Mouse (Mus musculus) thymus, postnatal 0 days (tissue): Measurements from ENCODE around the gene Tomm40. TPM values are rescaled to one million over a fixed set of nuclear protein-coding genes. Genes with fewer than 3 reads are reported as not detected.

ENCODE experiments used
- DNase-seq: peaks from one replicate; pipeline ENCODE4 v3.0.0-alpha.2; 2015; ENCODE audit warnings: low spot score
- polyA plus RNA-seq: library from polyadenylated mRNA; unstranded; fragments of >200 nt; fragmentation: Nextera tagmentation; extraction: Ambion mirVana; gene quantifications from 2 replicates; pipeline ENCODE4 v1.2.1, GENCODE M21; 2015

Tomm40 gene
- 132 and 140 TPM in 2 replicates for polyA plus RNA-seq

DNA sequence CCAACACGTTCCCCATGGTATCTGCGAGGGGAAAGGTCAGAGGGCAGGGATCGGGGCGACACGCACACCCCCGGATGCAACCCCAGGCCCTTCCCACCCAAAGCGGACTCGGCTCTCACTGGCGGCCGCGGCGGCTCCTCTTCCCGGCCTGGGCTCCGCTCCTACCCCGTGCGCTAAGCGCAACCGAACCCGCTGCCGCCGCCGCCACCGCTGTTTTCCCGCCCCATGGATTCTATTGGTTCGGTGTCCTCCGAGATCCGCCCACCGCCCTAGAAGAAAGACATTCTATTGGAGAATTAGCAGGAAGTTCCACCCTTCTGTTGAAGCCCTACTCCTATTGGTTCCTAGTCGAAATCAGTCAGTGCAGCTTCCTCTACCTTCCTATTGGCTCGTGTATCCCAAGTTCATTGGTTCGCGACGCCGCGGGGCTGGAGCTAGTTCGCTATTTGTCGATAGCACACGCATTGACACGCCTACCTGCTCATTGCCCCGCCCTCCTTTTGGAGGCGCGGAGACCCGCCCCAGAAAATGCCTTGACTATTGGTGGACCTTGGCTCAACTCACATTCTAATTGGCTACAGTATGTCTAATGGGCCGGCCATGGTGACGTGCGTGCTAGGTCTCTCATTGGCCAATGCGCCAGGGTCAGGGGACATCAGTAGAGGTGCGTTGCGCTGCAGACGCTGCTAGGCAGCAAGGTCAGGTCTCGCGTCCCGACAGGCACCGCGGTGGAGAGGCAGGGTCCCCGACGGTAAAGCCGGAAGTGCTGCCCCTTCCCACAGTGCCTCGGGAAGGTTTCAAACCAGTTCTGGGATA, at the start of gene Tomm40:
Gene Tomm40 (minus strand): TSS at position 200 of the 816 bp plus-strand sequence.
- peak; percentile 100 for DNase-seq

DNA sequence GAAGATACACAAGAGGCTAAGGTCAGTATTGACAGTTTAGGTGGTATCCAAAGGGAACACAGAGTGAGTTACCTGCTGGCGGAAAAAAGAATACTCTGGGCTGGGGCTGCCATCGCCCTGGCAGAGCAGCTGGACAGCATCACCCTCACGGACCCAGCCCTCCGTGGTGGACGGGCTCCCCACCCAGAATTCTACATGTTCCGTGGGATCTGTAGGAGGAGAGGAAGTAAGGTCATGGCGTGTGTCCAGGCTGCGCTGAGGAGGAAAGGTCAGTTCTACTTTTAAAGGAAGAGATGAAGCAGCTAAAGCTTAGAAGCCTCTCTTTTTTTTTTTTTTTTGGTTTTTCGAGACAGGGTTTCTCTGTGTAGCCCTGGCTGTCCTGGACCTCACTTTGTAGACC, 49.3 kb upstream of the Tomm40 start:
- no peak for DNase-seq

- no peak for DNase-seq
These were observed 48.7 kb upstream of the Tomm40 start for GRCm38 (mm10) chr7:19763829-19764477.

- DNase-seq: no peak
These were observed 47.0 kb upstream of the Tomm40 start for GRCm38 (mm10) chr7:19762283-19762682.

- no peak for DNase-seq
These were observed 44.8 kb upstream of the Tomm40 start for GRCm38 (mm10) chr7:19760021-19760420.

DNA sequence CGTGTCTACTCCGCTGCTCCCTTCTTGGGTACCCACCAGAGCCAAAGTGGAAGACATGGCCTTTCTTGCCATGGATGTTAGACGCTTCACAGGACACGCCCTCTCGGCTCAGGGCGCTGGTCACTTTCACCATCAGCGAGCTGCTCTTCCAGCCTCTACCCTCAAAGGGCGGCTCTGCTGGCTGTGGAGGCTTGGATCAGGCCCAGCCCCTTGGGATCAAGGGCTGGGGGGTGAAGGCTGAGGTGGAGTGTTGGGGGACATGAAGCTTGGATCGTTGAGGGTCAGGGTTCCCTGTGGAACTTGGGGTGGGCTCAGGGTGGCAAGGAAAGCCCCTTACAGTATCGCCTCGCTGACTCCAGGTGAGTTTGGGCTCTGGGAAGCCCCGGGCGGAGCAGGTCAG, 43.4 kb upstream of the Tomm40 start:
- DNase-seq: no peak

DNA sequence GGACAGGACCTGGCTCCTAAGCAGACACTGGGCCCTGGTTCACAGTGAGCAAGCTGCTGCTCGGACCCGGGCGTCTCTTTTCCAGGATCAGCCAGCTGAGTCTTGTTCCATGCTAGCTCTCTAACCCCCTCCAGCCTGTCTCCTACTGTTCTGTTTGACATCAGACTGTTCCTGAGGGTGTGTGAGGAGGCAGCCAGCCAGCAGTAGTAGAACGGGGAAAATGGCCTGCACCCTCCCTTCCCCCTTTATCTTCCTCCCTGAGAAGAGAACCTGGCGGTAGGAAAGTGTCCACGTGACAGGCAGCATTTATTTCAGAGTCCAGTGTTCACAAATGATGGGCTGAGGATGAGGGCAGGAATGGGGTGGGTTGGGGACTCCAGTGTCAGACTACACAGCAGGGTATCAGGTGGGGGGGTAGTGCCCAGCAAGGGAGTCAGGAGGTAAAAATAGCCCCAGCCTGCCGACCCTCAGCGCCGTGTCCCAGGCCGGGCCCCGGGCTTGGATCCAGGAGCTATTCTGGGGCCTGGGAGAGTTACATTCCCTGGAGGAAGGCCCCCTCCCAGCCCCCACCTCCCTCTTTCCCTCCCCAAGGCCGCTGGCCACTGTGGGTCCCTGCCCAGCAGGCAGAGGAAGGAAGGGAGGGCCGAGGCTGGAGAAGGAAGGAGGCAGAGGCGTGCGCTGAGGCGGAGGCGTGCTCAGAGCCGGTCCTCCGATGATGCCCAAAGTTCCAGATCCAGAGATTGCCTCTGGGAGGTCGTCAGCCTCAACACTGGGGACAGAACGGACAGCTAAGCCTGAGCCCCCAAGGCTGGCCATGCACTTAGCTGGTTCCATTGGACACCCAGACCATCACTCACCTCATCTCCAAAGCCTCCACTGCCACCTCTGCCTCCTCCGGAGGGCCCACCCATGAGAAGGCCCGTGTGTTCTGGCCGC, 40.9 kb upstream of the Tomm40 start:
- no peak for DNase-seq

- no peak for DNase-seq
These were observed 39.8 kb upstream of the Tomm40 start for GRCm38 (mm10) chr7:19755008-19755407.

- DNase-seq: no peak
These were observed 38.8 kb upstream of the Tomm40 start for GRCm38 (mm10) chr7:19754065-19754464.

GRCm38 (mm10) chr7:19753587-19753986, 38.3 kb upstream of the Tomm40 start:
- DNase-seq: no peak

DNA sequence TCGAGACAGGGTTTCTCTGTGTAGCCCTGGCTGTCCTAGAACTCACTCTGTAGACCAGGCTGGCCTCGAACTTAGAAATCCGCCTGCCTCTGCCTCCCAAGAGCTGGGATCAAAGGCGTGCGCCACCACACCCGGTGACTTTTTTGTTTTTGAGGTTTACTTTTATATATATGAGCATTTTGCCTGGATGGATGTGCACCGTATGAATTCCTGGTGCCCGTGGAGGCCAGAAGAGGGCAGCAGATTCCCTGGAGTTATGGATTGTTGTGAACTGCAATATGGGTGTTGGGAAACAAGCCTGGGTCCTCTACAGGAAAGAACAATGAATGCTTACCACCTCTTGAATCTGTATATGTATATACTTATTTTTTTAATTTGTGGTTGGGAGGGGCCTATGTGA, 37.4 kb upstream of the Tomm40 start:
- DNase-seq: no peak

DNA sequence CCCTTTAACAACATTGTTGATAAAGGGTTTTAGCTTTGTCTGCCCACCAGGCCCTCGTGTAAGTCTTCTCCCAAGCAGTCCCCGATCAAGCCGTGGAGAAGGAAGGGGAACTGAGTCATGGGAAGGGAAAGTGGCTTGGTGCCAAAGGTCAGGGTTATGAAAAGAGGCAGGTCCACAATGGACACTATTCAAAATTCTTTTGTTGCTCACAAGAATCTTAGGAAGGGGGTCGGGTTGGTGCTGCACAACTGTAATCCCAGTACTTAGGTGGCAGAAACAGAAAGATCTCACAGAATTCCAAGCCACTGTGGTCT, 35.8 kb upstream of the Tomm40 start:
- DNase-seq: no peak

- DNase-seq: peak; percentile 39
These were observed 35.2 kb upstream of the Tomm40 start, which contains the start of gene Nectin2 for GRCm38 (mm10) chr7:19750217-19751069. Gene Nectin2, minus strand, starts transcription at chr7:19750483.

- DNase-seq: peak; percentile 65
These were observed 34.4 kb upstream of the Tomm40 start for GRCm38 (mm10) chr7:19749389-19750216.

- peak; percentile 8 for DNase-seq
These were observed 33.3 kb upstream of the Tomm40 start for GRCm38 (mm10) chr7:19748219-19749195.

DNA sequence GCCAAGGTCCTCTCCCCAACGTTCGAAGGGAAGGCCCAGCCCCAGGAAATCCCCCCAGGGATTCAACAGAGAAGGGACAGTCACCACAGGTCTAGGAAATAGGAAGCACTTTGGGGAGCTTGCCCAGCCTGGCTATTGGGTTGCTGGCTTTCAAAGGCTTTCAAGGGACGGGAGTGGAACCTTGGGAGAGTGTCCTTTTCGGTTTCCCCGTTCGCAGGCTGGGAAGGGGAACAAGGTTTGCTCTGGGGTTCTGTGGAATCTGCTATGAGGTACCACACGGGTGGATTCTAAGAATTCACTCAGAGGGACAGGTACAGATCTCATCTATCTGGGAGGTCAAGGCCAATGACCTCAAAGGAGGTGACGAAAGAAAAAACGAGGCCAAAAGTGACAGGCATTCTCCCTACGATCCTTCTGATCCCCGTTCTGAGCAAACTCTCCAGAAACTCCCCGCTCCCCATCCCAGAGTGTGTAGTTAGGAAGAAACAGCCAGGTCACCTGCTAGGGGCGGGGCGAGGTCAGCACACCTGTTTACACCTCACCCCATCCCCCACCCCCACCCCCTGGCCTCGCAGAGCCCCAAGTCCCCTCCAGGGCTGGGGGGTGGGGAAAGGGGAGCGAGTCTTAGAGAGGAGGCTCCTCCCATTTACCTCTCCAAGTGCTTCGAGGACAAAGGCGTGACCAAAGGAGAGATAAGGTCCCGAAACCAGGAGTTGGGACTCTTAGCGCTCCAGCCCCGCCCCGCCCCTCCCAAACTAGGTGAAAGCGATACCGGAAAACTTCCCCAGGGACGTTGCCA, 32.4 kb upstream of the Tomm40 start:
- no peak for DNase-seq

GRCm38 (mm10) chr7:19746426-19747201, 31.4 kb upstream of the Tomm40 start:
- no peak for DNase-seq
